Mouse (Mus musculus) ES-E14 (cell line): Measurements from ENCODE around the gene Ltb.

Experiments
- CHD2 ChIP-seq: IDR thresholded peaks from 2 replicates; pipeline ENCODE4 v1.6.1; 2014; ENCODE audit warnings: mild to moderate bottlenecking, low read depth, low read length, inconsistent platforms
- MAFK ChIP-seq: IDR thresholded peaks from 2 replicates; pipeline ENCODE4 v1.6.1; 2014; ENCODE audit warnings: mild to moderate bottlenecking, low read depth, low read length, inconsistent platforms; ENCODE audit not compliant: insufficient read depth
- ZNF384 ChIP-seq: IDR thresholded peaks from 2 replicates; pipeline ENCODE4 v1.6.1; 2012; ENCODE audit warnings: low read depth, low read length, inconsistent platforms

DNA sequence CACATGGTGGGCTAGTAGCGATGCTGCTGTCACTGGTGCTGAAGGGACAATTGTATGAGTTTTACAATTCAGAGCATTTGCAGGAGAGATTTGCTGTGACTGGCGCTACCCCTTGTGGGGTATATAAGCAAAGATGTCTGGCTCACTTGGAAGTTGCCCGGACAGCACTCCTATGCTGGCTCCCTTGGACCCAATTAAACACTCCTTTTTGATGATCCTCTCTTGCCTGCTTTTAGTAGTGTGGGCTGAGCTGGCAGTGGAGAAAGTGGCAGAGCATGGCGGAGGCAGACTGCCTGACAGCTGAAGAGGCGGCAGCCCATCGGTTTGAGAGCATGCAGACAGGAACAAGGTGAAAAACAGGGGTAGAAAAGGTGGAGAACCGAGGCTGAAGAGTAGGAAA lies 26.4 kb upstream of the Ltb start:
- no peak for TF ChIP-seq ZNF384
- TF ChIP-seq MAFK: no peak
- no peak for TF ChIP-seq CHD2
